Mouse (Mus musculus) layer of hippocampus, adult 8-10 months (tissue): ENCODE data around the gene Neurl4. TPM values are rescaled to one million over a fixed set of nuclear protein-coding genes. Genes with fewer than 3 reads are reported as not detected.
"Not testable (repeated sequence)": the region's sequence is repeated elsewhere in the genome, so short reads cannot be mapped to it uniquely, and the experiment has no call there.

Experiments used
- DNase-seq, 2 experiments: peaks; one replicate each; pipeline ENCODE4 v3.0.0; 2022; ENCODE audit warnings: low spot score in 2 of 2
- total RNA-seq, 4 experiments: library from RNA; stranded (reverse); gene quantifications; 2 replicates each; pipeline ENCODE4 v1.2.4; 2022

Neurl4 gene
- total RNA-seq, 4 experiments from 2014 or later, result 92.4 to 126 (median 112) TPM

GRCm38 (mm10) chr11:69913554-69914371 lies 12.9 kb downstream of the Neurl4 start, which contains the start of gene Gps2:
Gene Gps2 (plus strand): TSS chr11:69913888.
- DNase-seq, result peak; percentile 91 to 92

- DNase-seq, result no peak
These were observed 13.5 kb downstream of the Neurl4 start for GRCm38 (mm10) chr11:69914372-69914764.

GRCm38 (mm10) chr11:69914917-69915430 lies 14.1 kb downstream of the Neurl4 start:
- no peak for DNase-seq

- DNase-seq, result no peak
These were observed 15.1 kb downstream of the Neurl4 start for GRCm38 (mm10) chr11:69915667-69916627.

GRCm38 (mm10) chr11:69916652-69917378 lies 15.9 kb downstream of the Neurl4 start:
- not testable (repeated sequence) for DNase-seq

- no peak for DNase-seq
These were observed 16.6 kb downstream of the Neurl4 start for GRCm38 (mm10) chr11:69917379-69917948.

GRCm38 (mm10) chr11:69918118-69918517 lies 17.2 kb downstream of the Neurl4 start:
- no peak for DNase-seq

- no peak for DNase-seq
These were observed 18.2 kb downstream of the Neurl4 start for GRCm38 (mm10) chr11:69919053-69919452.

GRCm38 (mm10) chr11:69919661-69920265 lies 18.9 kb downstream of the Neurl4 start:
- no peak for DNase-seq

GRCm38 (mm10) chr11:69920266-69921031 lies 19.6 kb downstream of the Neurl4 start:
- DNase-seq, result peak in 1 of 2 experiments; percentile 32

GRCm38 (mm10) chr11:69921114-69922011 lies 20.5 kb downstream of the Neurl4 start, which contains the start of gene Eif5a:
Gene Eif5a (minus strand): TSS chr11:69921958.
- peak; percentile 100 for DNase-seq

GRCm38 (mm10) chr11:69922012-69922756 lies 21.3 kb downstream of the Neurl4 start:
- no peak for DNase-seq

GRCm38 (mm10) chr11:69922796-69923195 lies 21.9 kb downstream of the Neurl4 start:
- DNase-seq, result no peak

- no peak for DNase-seq
These were observed 26.6 kb downstream of the Neurl4 start for GRCm38 (mm10) chr11:69927501-69927900.

- DNase-seq, result no peak
These were observed 28.8 kb downstream of the Neurl4 start for GRCm38 (mm10) chr11:69929712-69930111.

- not testable (repeated sequence) for DNase-seq
These were observed 29.3 kb downstream of the Neurl4 start for GRCm38 (mm10) chr11:69930176-69930575.

GRCm38 (mm10) chr11:69930967-69931537 lies 30.2 kb downstream of the Neurl4 start:
- DNase-seq, result no peak
